Mouse (Mus musculus): Measurements from ENCODE around the gene Paqr8. TPM values are rescaled to one million over a fixed set of nuclear protein-coding genes. Genes with fewer than 3 reads are reported as not detected.
A peak's percentile ranks its signal among the peaks of the same experiment; 100 is the strongest.

Gene Paqr8
- 0.55 and 1.2 TPM in 2 replicates for polyA plus RNA-seq (2011; ENCODE audit: insufficient read depth, insufficient read length, low replicate concordance, missing spikeins)

DNA sequence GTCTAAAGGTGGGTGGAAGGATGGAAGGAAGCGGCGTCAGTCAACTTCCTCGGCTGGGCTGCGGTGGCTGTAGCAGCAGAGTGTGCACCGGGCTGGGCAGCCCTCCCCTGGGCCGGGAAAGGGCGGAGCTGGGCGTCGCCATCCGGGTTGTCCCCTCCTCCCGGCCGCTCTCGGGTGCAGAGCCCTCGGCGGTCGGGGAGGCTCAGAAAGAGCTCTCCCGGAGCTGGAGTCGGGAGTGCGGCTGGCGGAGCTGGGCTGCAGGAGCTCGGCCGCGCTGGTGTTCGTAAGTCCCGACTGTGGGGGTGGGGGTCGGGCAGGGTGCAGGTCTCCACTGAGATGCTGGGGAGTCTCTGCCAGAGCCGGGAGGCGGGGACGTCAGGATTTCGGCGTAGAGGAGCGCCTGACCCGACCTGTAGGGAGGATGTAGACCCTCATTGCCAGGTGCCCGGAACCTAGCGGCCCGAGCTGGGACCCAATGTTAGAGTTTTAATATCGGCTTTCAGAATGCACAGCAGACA lies at the start of gene Paqr8:
TSS of gene Paqr8 (plus strand) at position 203 of the 518 bp plus-strand sequence.
- Histone ChIP-seq H3K27ac (ENCODE audit: control insufficient read depth, insufficient read depth, low read depth, low read length, poor library complexity) (no peak within 1 kb of the TSS), H3K4me1 (ENCODE audit: control insufficient read depth, insufficient read depth, low read length) (no peaks in the 10 kb centered on the region), H3K4me3 (replicated peaks; ENCODE audit: control insufficient read depth, low read depth, low read length) (peak within 1 kb of the TSS; percentile 64)
- TF ChIP-seq CTCF (IDR thresholded peaks at IDR 0.05; ENCODE audit: control insufficient read depth, insufficient read depth, low read length) (no peak), POLR2A (IDR thresholded peaks at IDR 0.05; ENCODE audit: borderline replicate concordance, control insufficient read depth, low read depth, low read length) (peak; percentile 57; the same call in 1 of the 2 replicates)
- WGBS, result 1% methylated on average over 37 of the region's 37 CpGs

DNA sequence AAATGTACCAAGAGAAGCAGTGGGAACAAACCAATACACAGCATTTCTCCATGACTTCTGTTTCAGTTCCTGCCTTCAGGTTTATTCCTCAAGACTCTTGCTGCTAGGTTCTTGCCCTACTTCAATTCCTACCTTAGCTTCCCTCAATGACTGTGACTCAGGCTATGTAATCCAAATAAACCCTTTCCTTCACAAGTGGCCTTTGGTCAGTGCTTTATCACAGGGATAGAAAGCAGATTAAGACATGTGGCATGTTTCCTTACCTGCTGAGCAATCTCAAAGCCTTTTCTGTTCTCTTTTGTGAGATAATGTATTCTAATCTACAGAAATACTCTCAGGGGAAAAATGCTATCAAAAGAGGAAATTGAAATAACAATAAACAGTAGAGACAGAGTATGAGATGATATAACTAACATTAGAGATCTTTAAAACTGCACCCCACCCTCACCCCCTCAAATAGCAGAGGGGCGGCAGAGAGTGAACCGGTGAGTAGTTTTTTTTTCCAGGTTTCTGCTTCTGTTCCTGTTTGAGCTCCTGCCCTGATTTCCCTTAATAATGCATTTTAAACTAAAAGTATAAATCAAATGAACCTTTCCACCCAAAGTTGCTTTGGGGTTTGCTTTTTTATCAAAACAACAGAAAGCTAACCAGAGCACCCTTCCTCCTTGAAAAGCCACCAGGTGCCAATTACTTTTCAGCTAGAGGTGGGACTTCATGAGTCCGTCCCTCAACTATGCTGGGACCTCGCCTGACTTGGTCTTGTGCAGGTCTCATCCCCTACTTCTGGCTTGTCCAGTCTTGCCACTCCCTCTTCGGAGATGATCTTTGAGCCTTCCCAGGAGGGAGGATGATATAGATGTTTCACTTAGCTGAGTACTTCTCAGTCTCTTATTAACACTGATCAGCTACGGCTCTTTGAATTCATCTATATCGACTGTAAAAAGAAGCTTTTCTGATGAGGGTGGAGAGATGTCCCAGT lies 33.2 kb upstream of the Paqr8 start:
- Histone ChIP-seq H3K4me1 (ENCODE audit: control insufficient read depth, insufficient read depth, low read length) (no peaks in the 10 kb centered on the region), H3K4me3 (replicated peaks; ENCODE audit: control insufficient read depth, low read depth, low read length) (no peak overlapping the region), H3K27ac (ENCODE audit: control insufficient read depth, insufficient read depth, low read depth, low read length, poor library complexity) (no peak overlapping the region)
- TF ChIP-seq POLR2A (IDR thresholded peaks at IDR 0.05; ENCODE audit: borderline replicate concordance, control insufficient read depth, low read depth, low read length), result no peak
- no peak for TF ChIP-seq CTCF (IDR thresholded peaks at IDR 0.05; ENCODE audit: control insufficient read depth, insufficient read depth, low read length)
- 85% methylated on average over 7 of the region's 7 CpGs for WGBS

GRCm38 (mm10) chr1:20860775-20861174 lies 29.6 kb upstream of the Paqr8 start:
- TF ChIP-seq CTCF (IDR thresholded peaks at IDR 0.05; ENCODE audit: control insufficient read depth, insufficient read depth, low read length), result no peak
- no peak for TF ChIP-seq POLR2A (IDR thresholded peaks at IDR 0.05; ENCODE audit: borderline replicate concordance, control insufficient read depth, low read depth, low read length)
- Histone ChIP-seq H3K27ac (ENCODE audit: control insufficient read depth, insufficient read depth, low read depth, low read length, poor library complexity) (no peak overlapping the region), H3K4me3 (replicated peaks; ENCODE audit: control insufficient read depth, low read depth, low read length) (no peak overlapping the region), H3K4me1 (ENCODE audit: control insufficient read depth, insufficient read depth, low read length) (no peaks in the 10 kb centered on the region)
- 72% methylated on average over 3 of the region's 3 CpGs for WGBS

GRCm38 (mm10) chr1:20861865-20862264 lies 28.5 kb upstream of the Paqr8 start:
- Histone ChIP-seq H3K27ac (ENCODE audit: control insufficient read depth, insufficient read depth, low read depth, low read length, poor library complexity) (no peak overlapping the region), H3K4me1 (ENCODE audit: control insufficient read depth, insufficient read depth, low read length) (no peaks in the 10 kb centered on the region), H3K4me3 (replicated peaks; ENCODE audit: control insufficient read depth, low read depth, low read length) (no peak overlapping the region)
- WGBS, result 85% methylated on average over 3 of the region's 3 CpGs
- TF ChIP-seq CTCF (IDR thresholded peaks at IDR 0.05; ENCODE audit: control insufficient read depth, insufficient read depth, low read length) (no peak), POLR2A (IDR thresholded peaks at IDR 0.05; ENCODE audit: borderline replicate concordance, control insufficient read depth, low read depth, low read length) (no peak)

DNA sequence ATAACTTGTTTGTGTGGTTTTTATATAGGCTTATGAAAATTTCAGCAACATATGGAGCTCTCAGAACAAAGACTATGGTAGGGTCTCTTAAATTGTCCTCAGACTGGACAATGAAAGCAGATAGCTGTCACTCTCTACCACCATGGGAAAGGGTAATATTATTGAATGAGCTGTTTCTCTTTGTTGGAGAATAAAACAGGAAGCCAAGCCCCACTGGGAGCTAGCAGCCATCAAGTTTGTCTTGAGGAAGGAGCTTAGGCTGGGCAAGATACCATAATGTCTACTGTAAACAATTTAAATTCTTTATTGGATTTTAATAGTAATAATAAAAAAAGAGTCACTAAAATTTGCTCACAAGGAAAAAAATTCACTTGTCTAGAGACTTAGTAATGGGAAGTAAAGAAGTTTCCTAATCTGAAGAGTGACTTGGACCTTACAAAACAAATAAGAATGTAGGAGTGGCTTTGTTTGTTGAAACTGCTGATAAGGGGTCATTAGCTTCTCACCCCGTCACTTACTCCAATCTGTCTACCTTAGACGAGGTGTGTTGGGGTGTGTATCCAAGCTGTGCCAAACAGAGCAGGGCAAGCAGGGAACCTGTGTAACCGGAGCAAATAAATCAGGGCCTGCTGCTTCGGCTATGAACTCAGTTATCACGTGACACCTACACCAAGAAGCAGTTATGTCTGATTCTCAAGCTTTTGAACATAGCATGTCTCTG lies 26.8 kb upstream of the Paqr8 start:
- 64% methylated on average over 5 of the region's 5 CpGs for WGBS
- Histone ChIP-seq H3K4me1 (ENCODE audit: control insufficient read depth, insufficient read depth, low read length) (no peaks in the 10 kb centered on the region), H3K4me3 (replicated peaks; ENCODE audit: control insufficient read depth, low read depth, low read length) (no peak overlapping the region), H3K27ac (ENCODE audit: control insufficient read depth, insufficient read depth, low read depth, low read length, poor library complexity) (no peak overlapping the region)
- TF ChIP-seq POLR2A (IDR thresholded peaks at IDR 0.05; ENCODE audit: borderline replicate concordance, control insufficient read depth, low read depth, low read length) (no peak), CTCF (IDR thresholded peaks at IDR 0.05; ENCODE audit: control insufficient read depth, insufficient read depth, low read length) (no peak)

GRCm38 (mm10) chr1:20867241-20867902 lies 23.0 kb upstream of the Paqr8 start:
- TF ChIP-seq CTCF (IDR thresholded peaks at IDR 0.05; ENCODE audit: control insufficient read depth, insufficient read depth, low read length) (no peak), POLR2A (IDR thresholded peaks at IDR 0.05; ENCODE audit: borderline replicate concordance, control insufficient read depth, low read depth, low read length) (no peak)
- Histone ChIP-seq H3K4me3 (replicated peaks; ENCODE audit: control insufficient read depth, low read depth, low read length) (no peak overlapping the region), H3K4me1 (ENCODE audit: control insufficient read depth, insufficient read depth, low read length) (no peaks in the 10 kb centered on the region), H3K27ac (ENCODE audit: control insufficient read depth, insufficient read depth, low read depth, low read length, poor library complexity) (no peak overlapping the region)
- WGBS, result 88% methylated on average over 8 of the region's 8 CpGs

DNA sequence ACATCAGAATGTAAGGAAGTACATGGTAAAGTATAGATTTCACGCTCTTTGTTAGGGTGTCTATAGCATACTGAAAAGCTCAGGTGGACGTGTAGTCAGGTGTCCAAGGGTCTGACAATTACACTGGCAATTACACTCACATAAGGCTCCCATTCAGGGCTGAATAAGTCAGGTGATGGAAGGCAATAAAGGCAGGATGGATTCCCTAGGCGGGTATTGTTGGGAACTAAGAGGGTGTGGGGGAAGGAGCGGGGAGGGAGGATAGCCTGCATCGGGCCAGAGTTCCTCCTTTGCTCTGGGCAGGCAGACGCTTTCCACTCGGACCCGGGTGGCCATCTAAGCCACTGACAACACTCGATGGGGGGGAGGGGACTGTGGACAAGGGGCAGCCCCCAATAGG lies 22.4 kb upstream of the Paqr8 start:
- no peak overlapping the region for H3K27ac ChIP-seq (ENCODE audit: control insufficient read depth, insufficient read depth, low read depth, low read length, poor library complexity)
- no peak for TF ChIP-seq CTCF (IDR thresholded peaks at IDR 0.05; ENCODE audit: control insufficient read depth, insufficient read depth, low read length)
- no peak for TF ChIP-seq POLR2A (IDR thresholded peaks at IDR 0.05; ENCODE audit: borderline replicate concordance, control insufficient read depth, low read depth, low read length)
- no peak overlapping the region for H3K4me3 ChIP-seq (replicated peaks; ENCODE audit: control insufficient read depth, low read depth, low read length)
- H3K4me1 ChIP-seq (ENCODE audit: control insufficient read depth, insufficient read depth, low read length), result no peaks in the 10 kb centered on the region
- WGBS, result 77% methylated on average over 9 of the region's 9 CpGs

Measured in bone marrow, adult 2 months (tissue).